15 mouse cellular contexts compared by ENCODE assay signal in genomic region chr3:64782901-64783300, GRCm38 (mm10).
"Had no signal": no experiment of that assay in that cellular context is flagged by ENCODE, and none has a peak within 500 bp of the region (broad histone marks: within the 10 kb centered on the region; RNA-seq: fewer than 3 reads in every experiment).

No protein-coding gene starts in this region.

- H3K4me2 ChIP-seq: neural tube, embryonic 13.5 days; stomach, embryonic 15.5 days had no signal

- H3K4me1 ChIP-seq: neural tube, embryonic 13.5 days; stomach, embryonic 15.5 days had no signal

- H3K27ac ChIP-seq: neural tube, embryonic 13.5 days; stomach, embryonic 15.5 days; stomach, postnatal 0 days had no signal

- H3K27me3 ChIP-seq: neural tube, embryonic 13.5 days; stomach, embryonic 15.5 days had no signal

- H3K9ac ChIP-seq: neural tube, embryonic 13.5 days; stomach, embryonic 15.5 days had no signal

- H3K4me3 ChIP-seq: neural tube, embryonic 13.5 days; stomach, embryonic 15.5 days had no signal

- DNase-seq: retina, postnatal 1 day; right cerebral cortex, adult 18-20 months; right cerebral cortex, postnatal 14 days; right cerebral cortex, postnatal 25 days; right cerebral cortex, postnatal 4 days; spleen, adult 18-20 months; thymus, adult 18-20 months; thymus, adult 2 months; thymus, postnatal 14 days; thymus, postnatal 25 days; thymus, postnatal 36 days; thymus, postnatal 4 days had no signal

- H3K9me3 ChIP-seq: neural tube, embryonic 13.5 days; stomach, embryonic 15.5 days had no signal

- H3K36me3 ChIP-seq: neural tube, embryonic 13.5 days; stomach, embryonic 15.5 days had no signal
